Mouse (Mus musculus): Measurements from ENCODE around the gene Ppp2r2c.

DNA sequence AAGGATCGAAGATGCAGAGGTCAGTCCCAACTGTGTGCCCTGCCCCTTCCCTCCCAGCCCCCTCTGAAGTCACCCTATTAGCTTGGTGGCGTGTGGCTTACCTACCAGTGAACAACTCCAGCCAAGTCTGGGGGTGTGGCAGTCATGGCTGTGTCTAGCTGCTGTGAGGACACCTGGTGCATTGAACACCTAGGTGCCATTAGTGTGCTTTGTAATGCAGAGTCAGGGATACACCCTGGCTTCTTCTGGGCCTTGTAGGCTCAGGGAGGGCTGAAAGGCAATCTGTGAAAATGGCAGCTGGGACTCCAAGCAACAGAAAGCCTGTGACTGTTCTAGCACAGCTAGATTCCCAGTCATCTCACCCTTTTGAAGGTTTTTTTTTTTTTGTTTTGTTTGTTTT, 34.5 kb downstream of the Ppp2r2c start:
- TF ChIP-seq POLR2A (IDR thresholded peaks at IDR 0.05; ENCODE audit: borderline replicate concordance, insufficient read depth, low read length) (no peak), CTCF (IDR thresholded peaks at IDR 0.05; ENCODE audit: borderline replicate concordance, insufficient read depth, low read depth, low read length) (no peak)
